Mouse (Mus musculus) mature B cell (primary cell): ENCODE measurements at regions not wholly inside any gene's neighbourhood (a gene's known extent, or its start where the extent isn't known, plus 50 kb on each side); places are given as distances from the start of the nearest gene placed in this dataset.

Experiments
- in situ Hi-C: fragments of 300-500 bp; cut with MboI; formaldehyde crosslinking; loops from 2 replicates; pipeline ENCODE4 v1.14.3; 2019

DNA sequence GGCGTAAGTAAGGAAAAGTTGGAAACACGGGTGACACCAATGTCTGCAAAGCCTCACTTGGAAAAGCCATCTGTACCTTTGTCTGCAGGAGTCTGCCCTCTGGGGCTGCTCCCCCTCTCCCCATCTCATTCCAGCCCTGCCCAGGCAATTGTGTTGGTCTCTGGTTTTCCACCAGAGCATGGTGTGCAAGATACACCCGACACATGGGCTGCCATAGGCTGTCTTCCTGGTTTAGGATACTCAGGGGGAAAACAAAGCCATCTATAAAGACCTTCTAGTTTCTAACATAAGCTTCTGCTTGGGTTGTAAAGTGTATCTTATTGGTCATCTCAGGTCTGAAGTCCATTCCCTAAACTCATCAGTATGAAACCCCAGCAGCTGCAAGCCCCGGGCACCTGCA lies 270.1 kb upstream of the 1700056E22Rik start:
- in situ Hi-C loops, result no loop called here

DNA sequence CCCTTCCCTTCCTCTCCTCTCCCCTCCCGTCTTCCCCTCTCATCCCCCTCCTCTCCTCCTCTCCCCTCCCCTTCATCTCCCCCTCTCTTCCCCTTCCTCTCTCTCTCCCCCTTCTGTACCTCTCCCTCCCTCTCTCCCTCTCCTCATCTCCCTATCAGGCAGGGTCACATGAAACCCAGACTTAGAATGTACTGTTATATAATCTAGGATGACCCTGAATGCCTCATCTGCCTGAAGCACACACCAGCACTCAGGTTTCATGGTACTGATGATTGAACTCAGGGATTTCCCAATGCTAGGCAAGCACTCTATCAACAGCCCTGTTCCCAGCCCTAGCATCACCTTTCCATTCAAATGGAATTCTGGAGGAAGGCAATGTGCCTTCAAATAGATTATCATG lies 264.6 kb upstream of the 1700056E22Rik start:
- in situ Hi-C loops, result no loop called here

DNA sequence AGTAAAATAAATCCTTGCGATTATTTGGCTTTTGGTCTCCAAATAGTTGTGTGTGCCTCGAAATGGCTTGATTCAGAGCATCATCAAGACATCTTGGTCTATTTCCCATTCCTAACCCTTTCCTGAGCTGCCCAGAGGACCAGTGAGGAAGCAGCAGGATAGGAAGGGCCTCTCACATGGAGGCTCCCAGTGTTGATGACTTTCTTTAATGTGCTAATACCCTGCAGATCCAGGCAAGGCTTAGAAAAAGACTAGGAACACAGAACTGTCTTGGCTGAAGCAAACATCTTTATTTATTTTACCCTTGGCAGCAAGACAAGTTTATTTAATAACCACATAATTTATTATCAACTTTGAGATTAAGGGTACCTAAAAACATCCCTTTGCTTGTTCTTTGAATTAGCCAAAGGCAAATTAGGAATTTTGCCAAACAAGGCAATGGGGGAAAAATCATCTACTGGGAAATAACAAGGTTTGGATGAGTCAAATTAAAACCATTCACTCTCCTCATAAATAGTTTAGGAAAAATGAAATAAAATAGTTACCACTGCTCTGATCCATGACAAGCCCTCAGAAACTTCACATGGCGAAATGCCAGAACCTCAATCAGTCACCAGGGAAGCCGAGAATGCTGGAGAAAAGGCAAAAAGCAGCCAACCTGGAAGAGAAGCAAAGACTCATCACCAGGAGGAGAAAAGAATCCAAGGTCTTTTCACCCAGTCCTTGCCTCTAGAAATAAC lies 263.1 kb upstream of the 1700056E22Rik start:
- in situ Hi-C loops, result no loop called here

DNA sequence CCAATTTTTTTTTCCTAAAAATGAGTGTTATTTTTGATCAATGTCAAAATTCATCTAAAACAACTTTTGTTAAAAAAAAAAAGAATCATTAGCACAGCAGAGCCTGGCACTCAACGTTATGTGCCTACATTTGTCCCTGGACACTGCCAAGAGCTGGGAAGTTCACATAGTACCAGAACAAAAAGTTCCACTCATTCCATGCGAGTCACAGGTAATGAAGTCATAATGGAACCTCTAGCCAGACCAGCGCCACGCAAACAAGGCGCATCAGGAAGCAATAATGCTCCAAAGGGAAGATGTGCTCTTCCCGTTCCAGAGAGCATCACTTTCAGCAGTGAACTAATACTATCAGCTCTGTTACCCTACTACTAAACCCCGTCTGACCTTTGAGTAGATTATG lies 257.0 kb upstream of the 1700056E22Rik start:
- in situ Hi-C loops, result no loop called here

DNA sequence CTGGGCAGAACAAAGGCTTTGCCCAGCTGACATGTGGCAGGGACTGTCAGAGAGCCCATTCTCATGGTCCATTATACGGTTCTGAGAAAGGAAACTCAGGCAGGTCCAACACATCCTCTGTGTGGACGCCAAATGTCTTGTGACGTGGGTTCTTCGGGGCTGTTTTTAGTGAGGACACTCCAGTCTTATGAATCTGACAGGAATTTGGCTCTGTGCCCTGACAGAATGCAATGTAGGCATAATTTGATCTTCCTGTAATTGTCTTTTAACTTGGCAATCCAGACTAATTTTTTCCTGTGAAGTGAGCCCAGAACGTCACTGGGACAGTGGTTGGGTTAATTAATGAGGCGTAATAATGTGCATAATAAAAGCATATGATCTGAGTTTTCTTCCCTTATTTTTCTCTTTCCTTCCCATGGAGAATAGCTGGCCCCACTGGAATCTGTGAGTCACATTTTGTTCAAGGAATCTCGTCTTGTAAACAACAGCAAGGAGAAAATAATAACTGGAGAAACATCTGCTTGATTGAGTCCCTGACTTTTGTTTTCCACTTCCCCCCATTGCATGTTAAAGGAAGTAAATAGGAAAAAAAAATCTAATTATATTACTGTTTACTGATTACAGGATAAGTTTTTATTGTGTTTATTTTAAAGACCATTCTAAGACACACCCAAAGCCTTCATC lies 255.8 kb upstream of the 1700056E22Rik start:
- in situ Hi-C loops, result no loop called here

DNA sequence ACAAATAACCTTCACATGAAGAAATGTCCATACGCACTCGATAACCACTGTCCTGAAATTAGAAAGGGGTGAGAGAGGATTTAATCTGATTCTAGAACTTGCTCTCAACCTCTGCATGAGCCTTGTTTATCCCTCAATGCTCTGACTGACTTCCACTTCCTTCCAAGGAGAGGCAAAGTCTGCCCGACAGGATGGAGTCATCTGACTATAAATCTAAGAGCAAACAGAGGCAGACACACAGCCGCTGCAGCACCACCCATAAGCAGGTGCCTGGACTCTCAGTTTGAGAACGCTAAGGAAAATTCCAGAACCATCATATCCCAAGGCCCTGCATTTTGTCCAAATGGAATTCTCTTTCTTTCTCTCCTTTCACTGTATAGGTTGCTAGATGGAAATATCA lies 247.7 kb upstream of the 1700056E22Rik start:
- in situ Hi-C loops, result no loop called here

DNA sequence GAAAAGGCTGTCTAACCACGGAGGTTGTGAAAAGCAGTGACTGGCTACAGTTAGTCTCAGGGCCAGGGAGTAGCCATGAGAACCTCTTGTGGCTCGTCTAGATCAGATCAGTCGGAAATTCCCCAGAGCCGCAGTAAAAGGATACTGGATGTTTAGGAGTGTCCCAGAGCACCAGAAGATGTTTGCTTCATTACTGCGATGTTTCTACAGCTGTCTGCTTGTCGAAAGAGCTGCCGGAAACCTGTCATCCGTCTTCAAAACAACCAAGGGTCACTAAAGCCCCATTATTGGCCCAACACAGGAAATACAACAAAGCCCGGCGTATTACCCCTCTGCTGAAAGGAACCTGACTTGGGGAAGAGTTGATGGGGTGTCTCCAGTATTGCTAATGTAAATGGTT lies 245.2 kb upstream of the 1700056E22Rik start:
- in situ Hi-C loops, result no loop called here

DNA sequence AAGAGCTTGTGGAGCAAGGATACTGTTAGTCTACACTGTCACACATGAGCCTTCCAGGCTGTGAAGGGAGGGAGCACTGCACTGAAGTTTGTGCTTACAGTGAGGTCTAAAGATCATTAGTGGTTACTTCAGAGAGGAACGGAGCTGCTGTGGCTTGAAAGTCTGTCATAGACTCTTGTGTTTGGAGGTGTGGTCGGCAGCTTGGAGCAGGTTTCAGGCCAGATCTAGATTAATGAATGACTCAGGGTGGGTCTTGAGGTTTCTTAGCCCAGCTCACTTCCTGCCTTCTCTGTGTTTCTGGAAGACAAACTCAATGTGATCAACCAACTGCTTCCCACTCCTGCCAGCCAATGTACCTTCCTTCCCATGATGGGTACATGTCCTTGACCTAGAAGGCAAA lies 242.9 kb upstream of the 1700056E22Rik start:
- in situ Hi-C loops, result no loop called here

DNA sequence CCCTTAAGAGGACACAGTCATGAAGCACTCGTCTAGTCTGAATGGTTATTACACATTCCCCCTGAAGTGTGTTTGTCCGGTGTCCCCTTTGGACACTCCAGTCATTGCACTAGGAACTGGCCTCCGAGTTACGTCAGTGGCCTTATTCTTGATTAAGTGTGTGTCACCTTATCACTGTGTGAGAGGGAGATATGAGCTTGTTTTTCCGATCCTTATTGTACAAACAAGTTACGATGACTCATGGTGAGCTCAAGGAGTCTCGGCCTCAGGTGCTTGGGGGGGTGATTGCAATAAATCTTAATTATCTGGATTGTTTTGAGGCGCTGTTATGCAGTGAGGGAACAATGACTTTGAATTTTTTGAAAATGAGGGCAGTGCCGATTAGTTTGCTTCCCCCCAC lies 241.8 kb upstream of the 1700056E22Rik start:
- in situ Hi-C loops, result no loop called here

DNA sequence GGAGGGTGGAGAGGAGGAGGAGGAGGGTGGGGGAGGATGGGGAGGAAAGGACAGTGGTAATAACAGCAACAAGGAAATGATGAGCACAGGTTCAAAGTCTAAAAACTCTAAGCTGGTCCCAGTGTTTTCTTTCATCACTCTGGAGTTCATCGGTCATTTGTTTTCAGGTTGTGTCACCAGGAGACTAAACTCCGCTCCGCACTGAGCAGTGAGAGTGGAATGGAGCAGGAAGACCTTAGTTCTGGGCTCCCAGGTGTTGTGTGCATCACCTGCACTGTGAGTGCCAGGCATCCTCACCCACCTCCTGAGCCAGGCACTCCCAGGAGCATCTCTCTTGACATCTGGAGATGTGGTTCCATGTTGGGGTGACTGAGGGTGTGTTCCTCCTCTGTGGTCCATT lies 241.3 kb upstream of the 1700056E22Rik start:
- in situ Hi-C loops, result no loop called here

DNA sequence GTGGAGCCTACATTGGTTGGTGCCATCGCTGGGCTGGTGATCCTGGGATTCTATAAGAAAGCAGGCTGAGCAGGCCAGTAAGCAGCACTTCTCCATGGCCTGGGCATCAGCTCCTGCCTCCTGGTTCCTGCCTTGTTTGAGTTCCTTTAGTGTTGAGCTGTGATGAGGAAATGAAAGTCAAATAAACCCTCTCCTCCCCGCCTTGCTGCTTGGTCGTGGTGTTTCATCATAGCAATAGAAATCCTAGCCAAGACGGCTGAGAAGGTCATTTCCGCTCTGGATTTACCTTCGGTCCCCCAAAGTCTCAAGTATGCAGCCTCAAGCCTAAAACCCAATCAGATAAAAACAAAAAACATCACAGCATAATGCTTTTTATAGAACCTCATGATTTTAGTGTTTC lies 240.6 kb upstream of the 1700056E22Rik start:
- in situ Hi-C loops, result loop anchor here (25.0 kb wide), 1 partner anchor 463 kb away; the partner anchor contains the start of gene Hlx

DNA sequence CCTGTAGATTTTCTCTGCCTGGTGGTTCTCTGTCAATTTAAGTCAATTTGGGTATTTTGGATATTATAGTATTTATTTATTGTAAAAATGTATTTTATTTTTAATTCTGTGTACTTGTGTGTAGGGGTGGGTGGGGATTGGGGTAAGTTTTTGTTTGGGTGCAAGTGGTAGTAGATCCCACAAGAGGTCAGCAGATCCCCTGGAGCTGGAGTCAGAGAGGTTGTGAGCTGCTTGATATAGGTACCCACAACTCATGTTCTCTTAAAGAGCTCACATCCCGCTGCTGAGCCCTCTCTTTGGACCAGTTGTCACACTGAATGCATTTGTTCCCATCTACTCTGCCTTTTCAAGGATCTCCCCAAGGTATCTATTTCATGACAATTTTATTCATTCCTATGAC lies 239.6 kb upstream of the 1700056E22Rik start:
- in situ Hi-C loops, result loop anchor here (25.0 kb wide), 1 partner anchor 464 kb away; the partner anchor contains the start of gene Hlx

DNA sequence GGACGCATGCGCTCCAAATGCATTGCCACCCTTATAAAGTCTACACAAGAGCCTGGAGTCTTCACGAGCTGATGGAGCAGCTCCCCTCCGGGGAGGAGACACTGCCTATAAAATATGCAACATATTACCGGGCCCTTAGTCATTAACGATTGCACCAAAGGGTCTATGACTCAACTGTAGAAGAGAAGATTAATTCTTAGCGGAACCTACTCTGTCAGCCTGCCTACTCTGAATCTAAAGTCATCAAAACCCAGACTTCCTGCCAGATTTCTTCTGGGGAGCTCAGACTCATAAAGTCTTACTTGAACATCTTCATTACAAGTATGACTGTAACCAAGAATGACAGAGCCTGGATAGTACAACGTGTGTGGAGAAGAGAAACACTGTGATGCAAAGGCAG lies 237.2 kb upstream of the 1700056E22Rik start:
- in situ Hi-C loops, result loop anchor here (25.0 kb wide), 1 partner anchor 466 kb away; the partner anchor contains the start of gene Hlx

DNA sequence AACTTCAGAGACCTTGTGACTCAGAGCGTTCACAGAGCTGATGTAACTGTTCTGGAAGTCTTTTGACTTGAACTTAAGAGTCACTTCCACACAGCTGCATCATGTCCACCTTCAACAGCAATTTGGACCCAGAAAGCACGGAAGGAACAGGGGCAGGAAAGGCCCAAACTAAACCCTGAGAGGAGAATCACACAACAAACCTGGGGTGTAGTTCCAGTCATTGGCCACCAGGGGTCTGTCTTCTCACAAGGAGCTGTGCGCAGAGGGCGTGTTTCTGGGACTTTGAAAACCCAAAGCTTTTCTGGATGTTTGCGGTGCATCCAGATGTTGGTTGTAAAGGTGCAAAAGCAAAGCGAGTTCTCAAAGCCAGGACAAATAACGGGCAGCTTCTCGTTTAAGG lies 231.9 kb upstream of the 1700056E22Rik start:
- in situ Hi-C loops, result loop anchor here (25.0 kb wide), 1 partner anchor 471 kb away; the partner anchor contains the start of gene Hlx

DNA sequence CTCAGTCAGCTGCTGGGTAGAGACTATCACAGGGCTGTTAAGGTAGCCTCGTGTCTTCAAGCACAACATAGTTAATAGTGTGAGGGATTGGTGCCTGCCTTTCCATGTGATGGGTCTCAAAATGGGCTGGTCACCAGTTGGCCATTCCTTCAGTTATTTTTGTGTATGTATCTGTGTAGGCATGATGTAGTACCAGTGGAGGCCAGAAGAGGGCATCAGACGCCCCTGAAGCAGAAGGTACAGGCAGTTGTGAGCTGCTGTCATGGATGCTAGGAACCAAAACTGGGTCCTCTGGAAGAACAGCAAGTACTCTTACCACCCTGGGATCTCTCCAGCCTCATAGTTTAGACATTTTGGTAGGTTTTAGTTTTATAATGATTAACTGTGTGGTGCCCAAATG lies 228.9 kb upstream of the 1700056E22Rik start:
- in situ Hi-C loops, result loop anchor here (25.0 kb wide), 1 partner anchor 474 kb away; the partner anchor contains the start of gene Hlx

DNA sequence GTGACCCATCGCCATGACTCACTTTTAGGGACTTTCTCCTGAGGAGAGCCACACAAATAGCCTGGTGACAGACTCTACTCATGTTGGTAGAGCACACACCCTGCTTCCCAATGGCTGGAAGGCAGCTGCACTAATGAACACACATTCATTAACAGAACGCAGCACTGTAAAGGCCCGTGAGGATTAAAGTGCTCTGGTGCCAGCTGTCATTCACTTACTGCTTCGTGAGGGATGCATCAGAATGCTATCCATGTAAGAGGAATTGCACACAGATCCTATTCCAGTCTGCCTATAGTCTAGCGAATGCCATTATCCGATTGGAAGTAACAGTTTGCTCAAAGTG lies 227.3 kb upstream of the 1700056E22Rik start:
- in situ Hi-C loops, result loop anchor here (25.0 kb wide), 1 partner anchor 476 kb away; the partner anchor contains the start of gene Hlx

DNA sequence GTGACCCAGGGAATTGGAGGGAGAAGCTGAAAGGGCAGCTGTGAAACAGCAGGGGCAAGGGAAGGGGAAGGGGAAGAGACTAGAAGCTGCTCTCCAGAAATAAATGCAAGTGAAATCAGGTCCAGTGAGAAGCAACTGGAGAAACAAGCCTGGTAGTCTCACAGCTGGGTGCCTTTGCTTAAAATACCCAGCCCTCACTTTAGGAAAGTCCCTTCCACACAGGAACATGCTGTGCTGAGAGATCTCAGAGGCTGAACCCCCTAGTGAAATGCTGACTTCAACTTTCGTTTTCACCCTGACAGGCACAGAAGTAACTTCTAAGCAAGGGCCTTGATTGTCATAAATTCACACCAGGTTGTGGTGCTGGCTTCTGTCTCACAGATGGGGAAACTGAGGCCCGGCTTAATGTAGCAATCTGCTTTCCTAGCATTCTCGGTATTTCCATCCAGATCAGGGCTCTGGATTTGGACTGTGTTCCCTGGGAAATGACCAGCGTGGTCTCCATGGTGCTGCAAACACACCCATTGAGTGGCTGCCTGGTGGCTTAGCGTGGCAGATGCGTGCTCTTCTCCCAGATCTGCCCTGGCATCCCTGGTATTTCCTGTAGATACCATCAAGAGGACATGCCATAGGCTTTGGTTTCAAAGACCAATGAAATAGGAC lies 226.8 kb upstream of the 1700056E22Rik start:
- in situ Hi-C loops, result loop anchor here (25.0 kb wide), 1 partner anchor 476 kb away; the partner anchor contains the start of gene Hlx

DNA sequence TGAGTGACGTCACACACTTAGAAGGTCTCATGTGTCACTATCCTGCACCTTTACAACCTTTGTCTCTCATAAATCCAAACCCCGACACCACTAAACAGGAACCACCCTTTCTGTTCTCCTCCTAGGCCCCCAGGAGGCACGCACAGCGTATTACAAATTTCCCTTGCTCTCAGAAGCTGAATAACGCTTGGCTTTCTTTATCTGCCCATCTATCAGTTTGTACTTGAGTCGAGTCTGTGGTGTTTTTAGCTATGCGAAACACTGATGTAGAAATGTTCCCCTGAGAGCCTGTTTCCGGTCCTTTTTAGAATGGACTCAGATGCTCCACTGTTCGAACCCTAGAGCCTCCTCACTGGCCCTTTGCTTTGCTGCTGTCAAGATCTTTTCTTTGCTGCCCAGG lies 225.8 kb upstream of the 1700056E22Rik start:
- in situ Hi-C loops, result loop anchor here (25.0 kb wide), 1 partner anchor 477 kb away; the partner anchor contains the start of gene Hlx

DNA sequence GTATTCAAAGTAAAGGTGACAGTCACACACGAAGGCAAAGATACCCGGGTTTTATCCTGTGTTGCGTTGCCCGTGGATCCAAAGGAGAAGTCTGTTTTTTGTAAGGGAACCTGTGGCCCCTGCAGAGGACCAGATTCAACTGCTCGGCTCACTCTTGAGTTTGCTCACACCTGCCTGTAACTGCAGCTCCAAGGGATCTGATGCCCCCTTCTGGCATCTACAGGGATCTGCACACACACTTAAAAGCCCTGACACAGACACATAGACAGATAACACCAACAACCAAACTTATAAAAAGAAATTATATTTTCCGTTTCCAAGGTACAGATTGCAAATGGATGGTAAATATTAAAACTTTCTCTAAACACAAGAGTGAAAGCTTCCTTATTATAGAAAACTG lies 223.3 kb upstream of the 1700056E22Rik start:
- in situ Hi-C loops, result loop anchor here (25.0 kb wide), 1 partner anchor 480 kb away; the partner anchor contains the start of gene Hlx

DNA sequence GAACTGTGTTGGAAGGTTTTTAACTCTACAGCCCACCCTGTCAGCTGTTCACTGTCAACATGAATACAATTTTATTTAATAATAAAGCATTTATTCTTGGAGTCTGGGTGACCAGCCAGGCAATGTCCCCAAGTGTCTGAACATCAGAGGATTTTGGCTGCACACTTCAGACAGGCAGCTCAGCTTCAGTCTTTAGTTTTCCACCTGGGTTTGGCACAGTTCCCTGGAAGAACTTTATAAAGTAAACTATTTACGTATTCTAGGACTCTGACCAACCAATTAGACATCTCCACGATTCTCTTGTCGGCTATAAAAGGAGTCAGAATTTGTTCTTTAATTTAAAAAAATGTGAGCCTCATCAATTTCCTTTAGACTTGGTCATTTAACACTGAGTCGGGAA lies 220.8 kb upstream of the 1700056E22Rik start:
- in situ Hi-C loops, result loop anchor here (25.0 kb wide), 1 partner anchor 482 kb away; the partner anchor contains the start of gene Hlx

DNA sequence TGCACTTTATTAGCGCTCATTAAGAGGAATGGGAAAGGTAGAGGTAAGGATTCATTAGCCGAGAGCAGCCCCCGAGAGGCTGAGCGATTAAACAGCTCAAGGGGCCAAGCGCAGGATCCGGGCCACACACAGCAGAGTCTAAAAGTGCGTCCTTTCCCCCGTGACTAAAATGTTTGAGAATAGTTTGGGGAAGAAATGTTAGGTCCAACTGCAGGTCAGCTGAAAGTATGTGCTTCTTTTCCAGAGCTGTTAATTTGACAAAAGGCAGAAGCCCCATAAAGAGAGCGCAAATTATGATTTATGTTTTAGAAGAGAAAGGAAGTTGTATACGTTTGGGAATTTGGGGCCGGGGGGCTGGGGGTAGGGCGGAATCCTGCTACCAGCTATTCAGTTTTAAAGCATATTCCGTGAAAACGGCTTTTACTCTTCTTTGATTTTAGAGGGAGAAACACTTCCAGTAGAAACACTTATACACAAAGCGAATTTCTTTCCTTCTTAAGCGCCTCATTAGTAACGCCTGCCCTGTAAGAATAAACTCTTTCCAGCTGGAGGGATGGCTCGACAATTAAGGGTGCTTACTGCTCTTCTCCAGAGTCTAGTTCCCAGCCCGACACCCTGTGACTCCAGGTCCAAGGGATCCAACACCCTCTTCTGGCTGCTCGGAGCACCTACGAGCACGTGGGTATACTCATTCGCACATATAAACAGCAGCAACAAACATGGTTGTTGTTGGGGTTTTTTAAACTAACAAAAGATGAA lies 210.8 kb upstream of the 1700056E22Rik start:
- in situ Hi-C loops, result no loop called here

DNA sequence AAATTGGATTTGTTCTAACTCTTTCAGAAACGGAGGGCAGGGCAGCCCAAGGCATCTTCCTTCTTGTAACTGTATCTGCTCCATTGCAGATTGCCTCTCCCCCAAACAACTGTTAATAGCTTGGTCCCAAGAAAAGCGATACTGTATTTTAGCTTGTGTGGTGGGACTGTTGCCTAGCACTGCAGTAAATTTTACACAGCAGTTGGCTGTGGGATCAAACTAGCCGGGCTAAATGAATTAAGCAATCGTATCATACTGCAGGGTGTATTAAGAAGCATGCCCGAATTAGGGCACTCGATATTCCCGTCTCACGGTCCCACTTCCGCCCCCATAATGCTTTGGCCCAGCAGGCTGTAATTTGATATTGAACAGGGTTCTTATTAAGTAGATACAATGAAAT lies 210.2 kb upstream of the 1700056E22Rik start:
- in situ Hi-C loops, result no loop called here
